Mouse (Mus musculus): ENCODE data around the gene Tubgcp5. TPM values are rescaled to one million over a fixed set of nuclear protein-coding genes. Genes with fewer than 3 reads are reported as not detected.

The Tubgcp5 gene
- polyA plus RNA-seq, 1 experiment from 2014 or later, result 33.5 TPM

- Histone ChIP-seq H3K36me3 (replicated peaks) (peaks cover 30% of the 10 kb centered on the region), H3K4me1 (0 out of 2 replicates have a peak, but pooled peaks cover 3% of the 10 kb centered on the region), H3K27me3 (ENCODE audit: poor library complexity, severe bottlenecking) (no peaks in the 10 kb centered on the region), H3K4me3 (no peak overlapping the region), H3K9me3 (no peaks in the 10 kb centered on the region), H3K27ac (no peak overlapping the region)
- 93% methylated on average over 3 of the region's 3 CpGs for WGBS
- no peak for DNase-seq (ENCODE audit: extremely low spot score, low spot score)
Observed at GRCm38 (mm10) chr7:55858836-55859517, 65.0 kb downstream of the Tubgcp5 start.

DNA sequence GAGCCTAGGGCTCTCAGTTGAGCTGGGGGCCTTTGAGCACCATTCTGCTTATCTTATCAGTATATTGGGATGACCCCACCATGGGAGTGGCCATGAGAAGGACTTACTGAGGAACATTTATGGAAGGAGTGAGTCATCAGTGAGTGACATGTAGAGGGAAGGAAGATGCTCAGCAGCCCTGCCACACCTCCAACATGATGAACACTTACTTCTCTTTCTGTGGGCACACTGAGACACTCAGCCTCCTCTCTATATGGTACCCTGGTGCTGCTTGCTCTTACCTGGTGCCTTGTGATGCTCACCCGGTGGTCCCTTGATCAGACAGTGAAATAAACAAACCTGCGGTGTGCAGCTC, 65.5 kb downstream of the Tubgcp5 start:
- DNase-seq (ENCODE audit: extremely low spot score, low spot score), result no peak
- Histone ChIP-seq H3K27me3 (ENCODE audit: poor library complexity, severe bottlenecking) (no peaks in the 10 kb centered on the region), H3K4me3 (no peak overlapping the region), H3K9me3 (no peaks in the 10 kb centered on the region), H3K27ac (no peak overlapping the region), H3K36me3 (replicated peaks) (peaks cover 30% of the 10 kb centered on the region), H3K4me1 (0 out of 2 replicates have a peak, but pooled peaks cover 3% of the 10 kb centered on the region)
- 97% methylated on average over 2 of the region's 2 CpGs for WGBS

DNA sequence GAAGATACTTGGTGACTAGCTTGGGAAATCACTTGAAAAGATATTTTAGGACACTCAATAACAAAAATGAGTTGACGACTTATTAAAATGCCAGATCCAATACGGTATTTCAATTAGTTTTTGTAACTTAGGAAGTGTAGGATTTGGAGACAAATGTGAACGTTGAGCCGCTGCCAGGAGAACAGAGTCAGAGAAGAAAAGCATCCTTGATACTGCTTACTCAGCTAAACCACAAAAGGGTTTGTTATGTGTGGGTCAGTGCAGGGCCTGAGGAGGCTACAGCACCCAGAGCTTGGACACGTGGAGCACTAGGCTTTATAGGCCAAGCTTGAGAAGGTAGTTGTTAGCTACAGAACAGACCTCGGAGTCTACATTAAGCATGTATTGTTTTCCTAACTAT, 66.0 kb downstream of the Tubgcp5 start:
- Histone ChIP-seq H3K4me3 (no peak overlapping the region), H3K27ac (no peak overlapping the region), H3K9me3 (no peaks in the 10 kb centered on the region), H3K27me3 (ENCODE audit: poor library complexity, severe bottlenecking) (no peaks in the 10 kb centered on the region), H3K36me3 (replicated peaks) (peaks cover 30% of the 10 kb centered on the region), H3K4me1 (0 out of 2 replicates have a peak, but pooled peaks cover 3% of the 10 kb centered on the region)
- 95% methylated on average over 6 of the region's 6 CpGs for WGBS
- DNase-seq (ENCODE audit: extremely low spot score, low spot score), result no peak

- H3K4me3 ChIP-seq, result no peak overlapping the region
- peaks cover 30% of the 10 kb centered on the region for H3K36me3 ChIP-seq (replicated peaks)
- no peak overlapping the region for H3K27ac ChIP-seq
- 94% methylated on average over 4 of the region's 4 CpGs for WGBS
- no peaks in the 10 kb centered on the region for H3K9me3 ChIP-seq
- H3K27me3 ChIP-seq (ENCODE audit: poor library complexity, severe bottlenecking), result no peaks in the 10 kb centered on the region
- H3K4me1 ChIP-seq, result peaks cover 10% of the 10 kb centered on the region
- no peak for DNase-seq (ENCODE audit: extremely low spot score, low spot score)
Observed at GRCm38 (mm10) chr7:55861175-55861574, 67.2 kb downstream of the Tubgcp5 start.

- Histone ChIP-seq H3K27ac (no peak overlapping the region), H3K9me3 (no peaks in the 10 kb centered on the region), H3K36me3 (replicated peaks) (peaks cover 20% of the 10 kb centered on the region), H3K27me3 (ENCODE audit: poor library complexity, severe bottlenecking) (no peaks in the 10 kb centered on the region), H3K4me3 (no peak overlapping the region), H3K4me1 (peaks cover 24% of the 10 kb centered on the region)
- no peak for DNase-seq (ENCODE audit: extremely low spot score, low spot score)
Observed at GRCm38 (mm10) chr7:55865044-55865443, 71.1 kb downstream of the Tubgcp5 start.

GRCm38 (mm10) chr7:55865750-55866416, 71.9 kb downstream of the Tubgcp5 start:
- H3K27ac ChIP-seq, result no peak overlapping the region
- H3K27me3 ChIP-seq (ENCODE audit: poor library complexity, severe bottlenecking), result no peaks in the 10 kb centered on the region
- peaks cover 20% of the 10 kb centered on the region for H3K36me3 ChIP-seq (replicated peaks)
- no peak for DNase-seq (ENCODE audit: extremely low spot score, low spot score)
- no peak overlapping the region for H3K4me3 ChIP-seq
- WGBS, result 86% methylated on average over 8 of the region's 8 CpGs
- H3K9me3 ChIP-seq, result no peaks in the 10 kb centered on the region
- peaks cover 24% of the 10 kb centered on the region for H3K4me1 ChIP-seq

GRCm38 (mm10) chr7:55868247-55868646, 74.3 kb downstream of the Tubgcp5 start:
- Histone ChIP-seq H3K4me3 (no peak overlapping the region), H3K9me3 (no peaks in the 10 kb centered on the region), H3K36me3 (replicated peaks) (peaks cover 19% of the 10 kb centered on the region), H3K4me1 (peaks cover 24% of the 10 kb centered on the region), H3K27me3 (ENCODE audit: poor library complexity, severe bottlenecking) (no peaks in the 10 kb centered on the region), H3K27ac (no peak overlapping the region)
- WGBS, result 88% methylated on average over 7 of the region's 7 CpGs
- DNase-seq (ENCODE audit: extremely low spot score, low spot score), result no peak

DNA sequence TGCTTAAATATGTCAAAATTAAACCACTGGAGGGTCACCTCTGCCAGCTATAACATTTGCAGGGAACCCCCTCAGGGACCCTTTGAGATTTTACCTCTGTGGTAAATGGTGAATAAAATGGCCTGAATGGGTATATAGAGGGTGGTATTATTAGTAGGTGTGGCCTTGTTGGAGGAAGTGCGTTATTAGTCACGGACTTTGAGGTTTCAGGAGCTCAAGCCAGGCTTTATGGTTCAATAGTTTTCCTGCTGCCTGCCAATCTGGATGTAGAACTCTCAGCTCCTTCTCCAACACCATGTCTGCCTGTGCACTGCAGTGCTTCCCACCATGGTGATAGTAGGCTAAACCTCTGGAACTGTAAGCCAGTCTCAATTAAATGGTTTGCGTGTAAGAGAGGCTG, 75.3 kb downstream of the Tubgcp5 start:
- H3K36me3 ChIP-seq (replicated peaks), result peaks cover 24% of the 10 kb centered on the region
- DNase-seq (ENCODE audit: extremely low spot score, low spot score), result no peak
- no peaks in the 10 kb centered on the region for H3K27me3 ChIP-seq (ENCODE audit: poor library complexity, severe bottlenecking)
- H3K9me3 ChIP-seq, result no peaks in the 10 kb centered on the region
- no peak overlapping the region for H3K27ac ChIP-seq
- H3K4me3 ChIP-seq, result no peak overlapping the region
- H3K4me1 ChIP-seq, result peaks cover 24% of the 10 kb centered on the region
- WGBS, result 84% methylated on average over 3 of the region's 3 CpGs

DNA sequence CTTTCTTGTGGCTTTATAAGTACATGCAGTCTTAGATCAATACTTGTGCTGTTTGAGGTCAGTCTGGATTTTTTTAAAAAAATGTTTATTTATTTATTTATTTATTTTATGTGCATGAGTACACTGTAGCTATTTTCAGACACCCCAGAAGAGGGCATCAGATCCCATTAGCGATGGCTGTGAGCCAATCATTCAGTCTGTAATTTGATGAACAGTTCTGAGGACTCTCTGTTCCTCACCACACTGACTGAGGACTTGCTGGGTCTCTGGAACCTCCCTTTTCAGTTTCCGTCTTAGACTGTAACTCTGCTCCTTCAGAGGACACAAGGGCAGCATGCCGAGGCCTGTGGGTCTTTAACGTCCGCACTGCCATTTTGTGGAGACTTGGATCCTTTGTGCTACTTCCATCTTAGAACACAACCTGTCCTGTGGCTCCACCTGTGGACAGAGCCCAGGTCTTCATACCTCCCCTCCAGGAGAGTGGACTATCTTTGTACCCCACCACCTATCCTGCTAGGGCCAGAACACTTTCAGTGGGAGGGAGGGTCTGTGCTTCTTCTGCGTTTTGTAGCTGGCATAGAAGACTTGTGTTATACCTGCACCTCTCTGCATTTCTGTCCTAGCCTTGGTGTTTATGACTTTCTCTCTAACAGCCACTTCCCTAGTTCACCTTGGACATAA, 76.5 kb downstream of the Tubgcp5 start:
- Histone ChIP-seq H3K27me3 (ENCODE audit: poor library complexity, severe bottlenecking) (no peaks in the 10 kb centered on the region), H3K9me3 (no peaks in the 10 kb centered on the region), H3K27ac (no peak overlapping the region), H3K36me3 (replicated peaks) (peaks cover 37% of the 10 kb centered on the region), H3K4me3 (no peak overlapping the region), H3K4me1 (peaks cover 24% of the 10 kb centered on the region)
- no peak for DNase-seq (ENCODE audit: extremely low spot score, low spot score)
- 86% methylated on average over 6 of the region's 6 CpGs for WGBS

GRCm38 (mm10) chr7:55871476-55871875, 77.5 kb downstream of the Tubgcp5 start:
- H3K9me3 ChIP-seq, result no peaks in the 10 kb centered on the region
- H3K36me3 ChIP-seq (replicated peaks), result peaks cover 47% of the 10 kb centered on the region

DNA sequence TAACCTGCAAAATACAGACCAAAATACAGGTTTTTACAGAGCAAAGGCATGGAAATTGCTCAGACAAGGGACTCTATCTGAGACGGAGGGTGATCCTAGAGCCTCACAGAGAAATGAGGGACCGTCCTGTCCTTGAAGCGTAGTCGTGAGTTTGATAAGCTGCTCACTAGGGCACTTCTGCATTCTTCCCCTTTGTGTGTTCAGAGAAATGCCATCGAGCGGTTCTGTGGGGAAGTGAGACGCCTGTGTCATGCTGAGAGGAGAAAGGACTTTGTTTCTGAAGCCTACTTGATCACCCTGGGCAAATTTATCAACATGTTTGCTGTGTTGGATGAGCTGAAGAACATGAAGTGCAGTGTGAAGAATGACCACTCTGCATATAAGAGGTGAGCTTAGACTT, 80.7 kb downstream of the Tubgcp5 start:
- Histone ChIP-seq H3K4me1 (no peaks in the 10 kb centered on the region), H3K27me3 (ENCODE audit: poor library complexity, severe bottlenecking) (no peaks in the 10 kb centered on the region), H3K36me3 (replicated peaks) (peaks cover 79% of the 10 kb centered on the region), H3K27ac (no peak overlapping the region), H3K4me3 (no peak overlapping the region), H3K9me3 (no peaks in the 10 kb centered on the region)
- DNase-seq (ENCODE audit: extremely low spot score, low spot score), result no peak
- 93% methylated on average over 7 of the region's 7 CpGs for WGBS

More at GRCm38 (mm10) chr7:55871476-55871875, 77.5 kb downstream of the Tubgcp5 start:
- no peak for DNase-seq (ENCODE audit: extremely low spot score, low spot score)
- H3K27me3 ChIP-seq (ENCODE audit: poor library complexity, severe bottlenecking), result no peaks in the 10 kb centered on the region
- 83% methylated on average over 5 of the region's 5 CpGs for WGBS
- H3K4me1 ChIP-seq, result peaks cover 14% of the 10 kb centered on the region
- no peak overlapping the region for H3K4me3 ChIP-seq
- H3K27ac ChIP-seq, result no peak overlapping the region

GRCm38 (mm10) chr7:55877721-55878120, 83.8 kb downstream of the Tubgcp5 start:
- peaks cover 97% of the 10 kb centered on the region for H3K36me3 ChIP-seq (replicated peaks)
- no peaks in the 10 kb centered on the region for H3K9me3 ChIP-seq
- H3K27me3 ChIP-seq (ENCODE audit: poor library complexity, severe bottlenecking), result no peaks in the 10 kb centered on the region
- no peak for DNase-seq (ENCODE audit: extremely low spot score, low spot score)
- no peaks in the 10 kb centered on the region for H3K4me1 ChIP-seq
- no peak overlapping the region for H3K4me3 ChIP-seq
- 92% methylated on average over 10 of the region's 10 CpGs for WGBS
- H3K27ac ChIP-seq, result no peak overlapping the region

GRCm38 (mm10) chr7:55880882-55881281, 86.9 kb downstream of the Tubgcp5 start:
- Histone ChIP-seq H3K27me3 (ENCODE audit: poor library complexity, severe bottlenecking) (no peaks in the 10 kb centered on the region), H3K4me1 (no peaks in the 10 kb centered on the region), H3K27ac (no peak overlapping the region), H3K9me3 (no peaks in the 10 kb centered on the region), H3K4me3 (no peak overlapping the region), H3K36me3 (replicated peaks) (peaks cover 76% of the 10 kb centered on the region)
- DNase-seq (ENCODE audit: extremely low spot score, low spot score), result no peak
- 88% methylated on average over 9 of the region's 9 CpGs for WGBS
